Mouse (Mus musculus) thymus, adult 2 months (tissue): ENCODE results near the gene Efcc1. TPM values are rescaled to one million over a fixed set of nuclear protein-coding genes. Genes with fewer than 3 reads are reported as not detected.

Source experiments
- DNase-seq: peaks from one replicate; pipeline ENCODE4 v3.0.0; 2021
- H3K27ac ChIP-seq: fragments of 200-500 bp; 2 replicates; pipeline ENCODE4 v1.5.1; 2012; ENCODE audit warnings: low read length, control low read depth; ENCODE audit not compliant: control insufficient read depth, insufficient read depth
- H3K27me3 ChIP-seq: fragments of 200-500 bp; 2 replicates; pipeline ENCODE4 v1.6.1; 2012; ENCODE audit warnings: mild to moderate bottlenecking, low read length, moderate library complexity, mixed read lengths; ENCODE audit not compliant: control insufficient read depth, insufficient read depth
- H3K36me3 ChIP-seq: fragments of 200-500 bp; 2 replicates; pipeline ENCODE4 v1.6.1; 2012; ENCODE audit warnings: mild to moderate bottlenecking, low read length, moderate library complexity; ENCODE audit not compliant: control insufficient read depth, insufficient read depth
- H3K4me1 ChIP-seq: fragments of 200-500 bp; replicated peaks from 2 replicates; pipeline ENCODE4 v1.6.1; 2012; ENCODE audit warnings: low read length; ENCODE audit not compliant: control insufficient read depth, insufficient read depth
- H3K4me3 ChIP-seq: fragments of 200-500 bp; 2 replicates; pipeline ENCODE4 v1.5.1; 2012; ENCODE audit warnings: mild to moderate bottlenecking, low read length, control low read depth, moderate library complexity; ENCODE audit not compliant: control insufficient read depth, insufficient read depth
- CTCF ChIP-seq: fragments of 200-500 bp; IDR thresholded peaks from 2 replicates; pipeline ENCODE4 v1.5.1; 2012; ENCODE audit warnings: mild to moderate bottlenecking, control low read depth, low read length, moderate library complexity, borderline replicate concordance; ENCODE audit not compliant: control insufficient read depth, poor library complexity, insufficient read depth; ENCODE audit errors: extremely low read depth
- POLR2A ChIP-seq: fragments of 200-500 bp; IDR thresholded peaks from 2 replicates; pipeline ENCODE4 v1.6.1; 2012; ENCODE audit warnings: mild to moderate bottlenecking, low read length, control low read depth, moderate library complexity; ENCODE audit not compliant: control insufficient read depth, poor library complexity, insufficient read depth; ENCODE audit errors: extremely low read depth
- WGBS: fragments of 180-500 bp; shearing (Covaris S2); methylation state at CpG from one replicate; pipeline ENCODE4 v1.1.7; 2018; 5-methylcytosine and 5-hydroxymethylcytosine counted together
- polyA plus RNA-seq: library from polyadenylated mRNA; depleted of rRNA; stranded (reverse); fragments of >200 nt; gene quantifications from 2 replicates; pipeline ENCODE4 v1.2.3, GENCODE M21; 2012; rRNA removed

Gene Efcc1
- polyA plus RNA-seq, 1 experiment: 0.55 TPM

GRCm38 (mm10) chr6:87799576-87799975 lies 68.9 kb downstream of the Efcc1 start:
- H3K4me1 ChIP-seq: no peaks in the 10 kb centered on the region
- TF ChIP-seq POLR2A: no peak
- no peak for TF ChIP-seq CTCF
- no peak overlapping the region for H3K4me3 ChIP-seq
- no peak for DNase-seq
- H3K27me3 ChIP-seq: no peaks in the 10 kb centered on the region
- 94% methylated on average over 6 of the region's 6 CpGs for WGBS
- H3K27ac ChIP-seq: no peak overlapping the region
- H3K36me3 ChIP-seq: no peaks in the 10 kb centered on the region

GRCm38 (mm10) chr6:87802462-87802861 lies 71.8 kb downstream of the Efcc1 start:
- Histone ChIP-seq H3K4me3 (no peak overlapping the region), H3K36me3 (no peaks in the 10 kb centered on the region), H3K27ac (no peak overlapping the region), H3K4me1 (no peaks in the 10 kb centered on the region; the same call in 1 of the 2 replicates), H3K27me3 (no peaks in the 10 kb centered on the region)
- no peak for DNase-seq
- no peak for TF ChIP-seq CTCF
- no peak for TF ChIP-seq POLR2A
- WGBS: 91% methylated on average over 7 of the region's 7 CpGs

- TF ChIP-seq CTCF (no peak), POLR2A (no peak)
- WGBS: 82% methylated on average over 1 of the region's 1 CpGs
- no peaks in the 10 kb centered on the region for H3K27me3 ChIP-seq
- no peaks in the 10 kb centered on the region for H3K36me3 ChIP-seq
- no peak overlapping the region for H3K27ac ChIP-seq
- H3K4me1 ChIP-seq: no peaks in the 10 kb centered on the region; the same call in 1 of the 2 replicates
- no peak for DNase-seq
- H3K4me3 ChIP-seq: no peak overlapping the region
These were observed 73.4 kb downstream of the Efcc1 start for GRCm38 (mm10) chr6:87804036-87804435.

GRCm38 (mm10) chr6:87804886-87805285 lies 74.2 kb downstream of the Efcc1 start:
- H3K27ac ChIP-seq: no peak overlapping the region
- no peaks in the 10 kb centered on the region for H3K27me3 ChIP-seq
- H3K4me1 ChIP-seq: peaks cover 7% of the 10 kb centered on the region; the same call in 1 of the 2 replicates
- no peaks in the 10 kb centered on the region for H3K36me3 ChIP-seq
- no peak for TF ChIP-seq POLR2A
- TF ChIP-seq CTCF: no peak
- H3K4me3 ChIP-seq: no peak overlapping the region
- DNase-seq: no peak
- WGBS: 94% methylated on average over 7 of the region's 7 CpGs

GRCm38 (mm10) chr6:87805448-87805847 lies 74.8 kb downstream of the Efcc1 start:
- no peak overlapping the region for H3K4me3 ChIP-seq
- no peak for DNase-seq
- H3K4me1 ChIP-seq: peaks cover 11% of the 10 kb centered on the region
- no peak overlapping the region for H3K27ac ChIP-seq
- 94% methylated on average over 7 of the region's 7 CpGs for WGBS
- no peaks in the 10 kb centered on the region for H3K27me3 ChIP-seq
- TF ChIP-seq CTCF: no peak
- TF ChIP-seq POLR2A: no peak
- no peaks in the 10 kb centered on the region for H3K36me3 ChIP-seq

Other genes starting within 250 kb of the Efcc1 start
- gene Arhgap25, start 197.6 kb upstream of the Efcc1 start, polyA plus RNA-seq: 17.2 TPM in 2 replicates
- 0.20 and 0.26 TPM in 2 replicates for gene Prokr1, start 140.1 kb upstream of the Efcc1 start, polyA plus RNA-seq
- gene Aplf, start 58.7 kb upstream of the Efcc1 start, polyA plus RNA-seq: 6.8 and 6.9 TPM in 2 replicates
- 1.2 and 2.6 TPM in 2 replicates for gene Gp9, start 47.2 kb downstream of the Efcc1 start, polyA plus RNA-seq
- 54.4 and 56.0 TPM in 2 replicates for gene Rab43, start 81.3 kb downstream of the Efcc1 start, polyA plus RNA-seq
- 0.56 and 1.2 TPM in 2 replicates for gene Gm45140, start 104.9 kb downstream of the Efcc1 start, polyA plus RNA-seq
- gene Isy1, start 107.9 kb downstream of the Efcc1 start, polyA plus RNA-seq: 50.7 and 51.1 TPM in 2 replicates
- 302 and 311 TPM in 2 replicates for gene Cnbp, start 120.2 kb downstream of the Efcc1 start, polyA plus RNA-seq
- 69.3 and 72.4 TPM in 2 replicates for gene Copg1, start 156.9 kb downstream of the Efcc1 start, polyA plus RNA-seq
- gene Hmces, start 183.1 kb downstream of the Efcc1 start, polyA plus RNA-seq: 28.8 and 31.9 TPM in 2 replicates